Mouse (Mus musculus) hindbrain, embryonic 10.5 days (tissue): ENCODE measurements around the gene Tnr. TPM values are rescaled to one million over a fixed set of nuclear protein-coding genes. Genes with fewer than 3 reads are reported as not detected.
"Not testable (repeated sequence)": the region's sequence is repeated elsewhere in the genome, so short reads cannot be mapped to it uniquely, and the experiment has no call there.

ENCODE experiments used
- DNase-seq: peaks from one replicate; pipeline ENCODE4 v3.0.0-alpha.2; 2017; ENCODE audit warnings: low spot score
- H3K27ac ChIP-seq: fragments of 300-500 bp; sonication (generic); 2 replicates; pipeline ENCODE4 v1.5.1; 2016; ENCODE audit warnings: mild to moderate bottlenecking, moderate library complexity
- H3K27me3 ChIP-seq: fragments of 300-500 bp; sonication (generic); 2 replicates; pipeline ENCODE4 v1.6.1; 2016; ENCODE audit warnings: mild to moderate bottlenecking; ENCODE audit not compliant: poor library complexity, insufficient read depth, severe bottlenecking
- H3K36me3 ChIP-seq: fragments of 300-500 bp; sonication (generic); 2 replicates; pipeline ENCODE4 v1.6.1; 2016; ENCODE audit warnings: mild to moderate bottlenecking, moderate library complexity
- H3K4me1 ChIP-seq: fragments of 300-500 bp; sonication (generic); replicated peaks from 2 replicates; pipeline ENCODE4 v1.6.1; 2016; ENCODE audit warnings: mild to moderate bottlenecking
- H3K4me3 ChIP-seq: fragments of 300-500 bp; sonication (generic); 2 replicates; pipeline ENCODE4 v1.5.1; 2016; ENCODE audit warnings: mild to moderate bottlenecking, moderate library complexity
- H3K9me3 ChIP-seq: fragments of 300-500 bp; sonication (generic); 2 replicates; pipeline ENCODE4 v1.6.1; 2016; ENCODE audit warnings: mild to moderate bottlenecking, moderate library complexity
- WGBS: fragments of 180-500 bp; shearing (Covaris S2); methylation state at CpG from one replicate; pipeline ENCODE4 v1.1.7; 2016; 5-methylcytosine and 5-hydroxymethylcytosine counted together
- polyA plus RNA-seq: library from polyadenylated mRNA; unstranded; fragments of >200 nt; fragmentation: Nextera tagmentation; extraction: Ambion mirVana; gene quantifications from 2 replicates; pipeline ENCODE4 v1.2.1, GENCODE M21; 2016

The Tnr gene
- polyA plus RNA-seq, 1 experiment from 2014 or later, result 0.20 TPM

DNA sequence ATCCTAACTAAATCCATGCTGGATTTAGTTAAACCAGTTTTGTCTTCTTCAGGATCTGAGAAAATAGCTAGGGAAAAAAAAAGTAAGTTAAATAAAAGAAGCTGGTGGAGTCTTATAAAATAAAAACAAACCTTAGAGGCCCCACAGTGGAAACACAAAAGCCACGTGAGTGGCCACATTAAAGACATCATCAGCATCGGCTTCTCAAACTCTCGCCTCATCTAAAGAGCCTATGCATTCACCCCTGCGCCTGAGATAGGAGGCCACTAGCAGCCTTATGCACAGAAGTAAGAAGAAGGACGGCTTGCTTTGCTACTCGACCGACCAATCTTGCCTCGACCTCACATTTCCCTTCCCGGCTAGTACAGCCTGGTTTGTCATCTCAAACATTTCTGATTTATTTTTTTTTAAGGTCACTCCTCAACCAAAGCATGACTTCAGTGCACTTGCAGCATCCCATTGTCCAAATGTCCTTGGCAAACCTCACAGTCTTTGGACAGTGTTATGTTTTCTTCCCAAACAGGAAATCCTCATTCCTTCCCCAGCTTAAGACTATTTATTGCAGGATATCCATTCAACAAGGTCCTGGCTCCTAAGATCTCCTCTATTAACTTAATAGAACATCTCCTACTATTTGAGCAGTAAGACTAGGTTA lies 405.2 kb downstream of the Tnr start:
- Histone ChIP-seq H3K9me3 (no peaks in the 10 kb centered on the region), H3K4me3 (no peak overlapping the region), H3K36me3 (no peaks in the 10 kb centered on the region), H3K4me1 (no peaks in the 10 kb centered on the region), H3K27ac (no peak overlapping the region), H3K27me3 (no peaks in the 10 kb centered on the region)
- 87% methylated on average over 9 of the region's 9 CpGs for WGBS
- DNase-seq, result no peak

DNA sequence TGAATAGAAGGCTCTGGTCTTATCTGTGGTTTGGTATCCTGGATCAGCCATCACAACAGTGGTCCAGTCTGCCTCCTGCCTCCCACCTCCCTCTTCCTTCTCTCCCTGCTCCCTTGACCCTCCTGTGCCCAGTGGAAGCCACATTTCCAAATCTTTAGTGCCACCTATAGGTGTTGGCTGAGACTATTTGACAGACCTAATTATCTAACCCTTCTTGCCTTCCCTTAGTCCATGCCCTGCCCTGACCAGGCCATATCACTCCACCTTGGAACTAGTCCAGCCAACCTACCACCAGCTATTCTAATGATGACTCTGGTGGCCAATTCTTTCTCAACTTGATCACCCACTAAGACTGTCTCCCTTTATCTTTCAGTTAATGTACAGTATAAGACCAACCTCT lies 408.5 kb downstream of the Tnr start:
- Histone ChIP-seq H3K27me3 (no peaks in the 10 kb centered on the region), H3K27ac (no peak overlapping the region), H3K9me3 (no peaks in the 10 kb centered on the region), H3K4me3 (no peak overlapping the region), H3K36me3 (no peaks in the 10 kb centered on the region), H3K4me1 (no peaks in the 10 kb centered on the region)
- no peak for DNase-seq

GRCm38 (mm10) chr1:159932598-159932997 lies 409.0 kb downstream of the Tnr start:
- Histone ChIP-seq H3K36me3 (no peaks in the 10 kb centered on the region), H3K27ac (no peak overlapping the region), H3K4me3 (no peak overlapping the region), H3K9me3 (no peaks in the 10 kb centered on the region), H3K4me1 (no peaks in the 10 kb centered on the region), H3K27me3 (no peaks in the 10 kb centered on the region)
- WGBS, result 75% methylated on average over 2 of the region's 2 CpGs
- DNase-seq, result no peak

- Histone ChIP-seq H3K4me1 (no peaks in the 10 kb centered on the region), H3K27me3 (no peaks in the 10 kb centered on the region), H3K9me3 (0 out of 2 replicates have a peak, but pooled peaks cover 2% of the 10 kb centered on the region), H3K4me3 (no peak overlapping the region), H3K36me3 (no peaks in the 10 kb centered on the region), H3K27ac (no peak overlapping the region)
- DNase-seq, result no peak
- 88% methylated on average over 2 of the region's 2 CpGs for WGBS
Measured at GRCm38 (mm10) chr1:159938449-159938848, 414.9 kb downstream of the Tnr start.

GRCm38 (mm10) chr1:159939335-159939734 lies 415.8 kb downstream of the Tnr start:
- H3K4me3 ChIP-seq, result no peak overlapping the region
- no peaks in the 10 kb centered on the region for H3K4me1 ChIP-seq
- no peak overlapping the region for H3K27ac ChIP-seq
- H3K36me3 ChIP-seq, result no peaks in the 10 kb centered on the region
- DNase-seq, result no peak
- H3K27me3 ChIP-seq, result no peaks in the 10 kb centered on the region
- WGBS, result 78% methylated on average over 3 of the region's 3 CpGs
- H3K9me3 ChIP-seq, result 0 out of 2 replicates have a peak, but pooled peaks cover 2% of the 10 kb centered on the region

DNA sequence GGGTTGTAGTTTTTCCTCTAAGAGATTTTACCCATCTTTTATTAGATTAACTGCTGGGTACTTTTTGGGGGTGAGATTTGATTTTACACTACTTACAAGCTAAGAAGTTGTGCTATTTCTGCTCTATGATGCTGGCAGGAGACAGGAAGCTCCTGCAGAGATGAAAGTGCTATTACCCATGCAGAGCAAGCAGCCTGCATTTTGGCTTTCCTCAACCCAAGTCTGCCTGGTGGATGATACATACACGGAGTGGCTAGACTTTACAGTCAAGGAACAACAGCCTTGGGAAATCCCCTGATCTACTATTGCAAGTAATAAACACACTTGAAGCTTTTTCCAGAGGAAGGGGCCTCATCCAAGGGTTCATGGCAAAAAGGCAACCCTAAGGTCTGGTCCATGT lies 430.0 kb downstream of the Tnr start:
- no peak for DNase-seq
- no peaks in the 10 kb centered on the region for H3K36me3 ChIP-seq
- no peaks in the 10 kb centered on the region for H3K9me3 ChIP-seq
- H3K27me3 ChIP-seq, result no peaks in the 10 kb centered on the region
- no peak overlapping the region for H3K4me3 ChIP-seq
- WGBS, result 49% methylated on average over 1 of the region's 1 CpGs
- H3K4me1 ChIP-seq, result no peaks in the 10 kb centered on the region
- no peak overlapping the region for H3K27ac ChIP-seq

DNA sequence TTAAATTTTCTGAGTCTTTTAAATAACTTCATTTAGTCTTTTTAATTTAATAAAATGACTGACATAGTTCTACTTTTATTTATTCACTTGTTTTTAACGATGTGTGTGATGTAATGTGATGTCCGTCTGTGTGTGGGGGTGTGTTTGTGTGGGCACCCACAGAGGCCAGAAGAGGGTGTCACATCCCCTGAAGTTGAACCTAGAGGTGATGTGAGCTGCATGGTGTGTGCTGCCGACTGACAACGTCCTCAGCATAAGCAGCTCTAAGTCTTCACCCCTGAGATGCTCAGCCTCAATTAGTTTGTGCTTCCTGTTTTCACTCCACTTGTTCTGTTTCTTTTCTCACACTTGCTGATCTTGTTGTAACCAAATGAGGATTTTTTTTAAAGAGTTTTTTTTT lies 439.8 kb downstream of the Tnr start:
- 78% methylated on average over 4 of the region's 4 CpGs for WGBS
- Histone ChIP-seq H3K36me3 (no peaks in the 10 kb centered on the region), H3K4me3 (no peak overlapping the region), H3K4me1 (no peaks in the 10 kb centered on the region), H3K27ac (no peak overlapping the region), H3K9me3 (no peaks in the 10 kb centered on the region), H3K27me3 (no peaks in the 10 kb centered on the region)
- no peak for DNase-seq

DNA sequence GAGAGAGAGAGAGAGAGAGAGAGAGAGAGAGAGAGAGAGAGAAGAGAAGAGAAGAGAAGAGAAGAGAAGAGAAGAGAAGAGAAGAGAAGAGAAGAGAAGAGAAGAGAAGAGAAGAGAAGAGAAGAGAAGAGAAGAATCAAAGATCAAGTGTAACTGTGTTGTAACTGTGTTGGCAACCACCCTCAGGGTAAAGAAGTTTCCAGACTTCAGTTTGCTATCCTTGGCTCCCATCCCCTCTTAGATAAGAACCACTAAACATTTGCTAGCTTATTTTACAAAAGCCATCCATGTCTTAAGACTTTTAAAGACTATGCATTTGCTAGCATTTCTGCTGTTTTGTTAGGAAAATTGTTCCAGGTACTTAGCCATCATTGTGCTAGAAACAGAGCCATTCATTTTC lies 442.7 kb downstream of the Tnr start:
- H3K9me3 ChIP-seq, DNase-seq, H3K27ac ChIP-seq, H3K27me3 ChIP-seq, H3K4me3 ChIP-seq, H3K36me3 ChIP-seq, H3K4me1 ChIP-seq: not testable (repeated sequence)

- Histone ChIP-seq H3K9me3 (no peaks in the 10 kb centered on the region), H3K27me3 (no peaks in the 10 kb centered on the region), H3K27ac (no peak overlapping the region), H3K36me3 (no peaks in the 10 kb centered on the region), H3K4me3 (no peak overlapping the region), H3K4me1 (no peaks in the 10 kb centered on the region)
- no peak for DNase-seq
Measured at GRCm38 (mm10) chr1:159968395-159968794, 444.8 kb downstream of the Tnr start.

DNA sequence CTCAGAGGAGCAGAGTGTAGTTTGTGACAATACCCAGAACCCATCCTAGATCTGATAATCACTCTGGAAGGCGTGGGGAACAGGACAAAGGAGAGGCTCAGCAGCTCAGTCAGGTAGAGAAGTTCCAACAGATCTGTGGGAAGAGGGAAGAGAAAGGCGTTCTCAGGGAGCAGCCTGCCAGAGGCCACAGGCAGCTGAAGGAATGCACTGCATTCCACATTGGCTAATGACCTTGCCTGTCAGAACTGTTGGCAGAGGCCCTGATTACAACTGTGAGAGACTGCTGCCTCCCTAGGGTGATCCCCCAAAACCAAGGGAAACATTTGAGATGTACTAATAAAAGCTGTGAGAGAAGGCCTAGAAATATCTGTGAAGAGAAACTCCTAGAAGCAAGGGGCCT lies 454.2 kb downstream of the Tnr start:
- DNase-seq, result no peak
- Histone ChIP-seq H3K27me3 (no peaks in the 10 kb centered on the region), H3K9me3 (no peaks in the 10 kb centered on the region), H3K27ac (no peak overlapping the region), H3K36me3 (no peaks in the 10 kb centered on the region), H3K4me1 (no peaks in the 10 kb centered on the region), H3K4me3 (no peak overlapping the region)
- WGBS, result 72% methylated on average over 2 of the region's 2 CpGs

- no peak for DNase-seq
- H3K36me3 ChIP-seq, result no peaks in the 10 kb centered on the region
- no peak overlapping the region for H3K4me3 ChIP-seq
- WGBS, result 91% methylated on average over 2 of the region's 2 CpGs
- no peaks in the 10 kb centered on the region for H3K4me1 ChIP-seq
- H3K9me3 ChIP-seq, result no peaks in the 10 kb centered on the region
- H3K27me3 ChIP-seq, result no peaks in the 10 kb centered on the region
- H3K27ac ChIP-seq, result no peak overlapping the region
Measured at GRCm38 (mm10) chr1:159979096-159979495, 455.5 kb downstream of the Tnr start.

DNA sequence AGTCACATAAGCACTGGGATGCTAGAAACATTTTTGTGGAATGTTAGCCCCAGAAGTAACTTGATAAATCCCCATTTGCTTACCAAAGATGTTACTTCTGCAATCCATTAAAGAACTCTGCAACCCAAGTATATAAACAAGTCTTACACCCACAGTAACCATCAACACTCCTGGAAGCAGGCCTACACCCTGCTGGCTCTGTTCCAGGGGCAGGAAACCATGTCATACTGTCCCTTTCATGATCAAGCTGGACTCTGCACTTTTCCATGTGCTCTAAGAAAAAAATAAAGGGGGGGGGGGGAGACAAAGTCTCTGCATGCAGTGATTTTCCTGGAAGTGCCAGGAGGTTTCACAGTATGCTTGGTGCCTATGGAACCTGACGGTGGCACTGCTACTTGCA lies 456.8 kb downstream of the Tnr start:
- DNase-seq, result no peak
- Histone ChIP-seq H3K9me3 (no peaks in the 10 kb centered on the region), H3K36me3 (no peaks in the 10 kb centered on the region), H3K4me1 (no peaks in the 10 kb centered on the region), H3K27ac (no peak overlapping the region), H3K27me3 (no peaks in the 10 kb centered on the region), H3K4me3 (no peak overlapping the region)
- WGBS, result 90% methylated on average over 1 of the region's 1 CpGs
